In the genomic region with DNA sequence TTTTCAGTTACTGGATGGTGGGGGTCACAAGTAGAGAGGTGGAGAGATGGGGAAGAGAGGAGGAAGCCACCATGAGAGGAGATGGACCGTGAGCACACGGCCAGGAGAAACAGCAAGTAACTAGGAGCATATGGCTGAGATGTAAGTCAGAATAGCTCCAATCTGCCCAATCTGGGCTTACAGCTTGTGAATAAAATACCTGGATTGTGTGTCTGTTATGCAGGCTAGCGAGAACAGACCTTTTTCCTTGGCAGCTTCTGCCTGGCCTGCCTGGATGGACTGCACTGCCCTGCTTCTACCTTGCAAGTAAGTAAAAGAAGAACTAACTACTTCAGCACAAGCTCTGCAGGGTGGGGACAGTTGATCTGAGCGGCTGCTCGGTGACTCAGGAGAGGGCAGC, we compare ENCODE assay signal across 27 mouse cellular contexts. TPM values are rescaled to one million over a fixed set of nuclear protein-coding genes. Genes with fewer than 3 reads are reported as not detected.
"Had no signal": no experiment of that assay in that cellular context is flagged by ENCODE, and none has a peak within 500 bp of the region (broad histone marks: within the 10 kb centered on the region; RNA-seq: fewer than 3 reads in every experiment).

No protein-coding gene starts in this region.

- H3K9ac ChIP-seq: kidney, embryonic 15.5 days; liver, embryonic 13.5 days; midbrain, embryonic 15.5 days; neural tube, embryonic 12.5 days; neural tube, embryonic 15.5 days; stomach, embryonic 15.5 days had no signal

- H3K27me3 ChIP-seq: stomach, embryonic 15.5 days had no signal

- H3K9me3 ChIP-seq: kidney, embryonic 15.5 days; liver, embryonic 13.5 days; midbrain, embryonic 15.5 days; neural tube, embryonic 12.5 days; neural tube, embryonic 15.5 days; stomach, embryonic 15.5 days had no signal

- H3K4me2 ChIP-seq: kidney, embryonic 15.5 days; liver, embryonic 13.5 days; midbrain, embryonic 11.5 days; midbrain, embryonic 15.5 days; neural tube, embryonic 12.5 days; neural tube, embryonic 15.5 days; stomach, embryonic 15.5 days had no signal

- H3K4me3 ChIP-seq: kidney, embryonic 15.5 days; left cerebral cortex, adult 2 months; liver, embryonic 13.5 days; midbrain, embryonic 15.5 days; neural tube, embryonic 12.5 days; neural tube, embryonic 15.5 days; stomach, embryonic 15.5 days had no signal

- H3K36me3 ChIP-seq: kidney, embryonic 15.5 days; liver, embryonic 13.5 days; midbrain, embryonic 15.5 days; neural tube, embryonic 12.5 days; neural tube, embryonic 15.5 days; stomach, embryonic 15.5 days had no signal

- ATAC-seq: midbrain, embryonic 15.5 days had no signal

- DNase-seq: kidney, postnatal 10 days; kidney, postnatal 36 days; layer of hippocampus, postnatal 36 days; liver, embryonic 13.5 days; lung, adult 2 months; lung, postnatal 14 days; lung, postnatal 4 days; right cerebral cortex, adult 18-20 months; right cerebral cortex, postnatal 14 days; spleen, adult 18-20 months; thymus, postnatal 25 days had no signal

- H3K4me1 ChIP-seq: liver, embryonic 13.5 days; midbrain, embryonic 15.5 days; neural tube, embryonic 12.5 days; neural tube, embryonic 15.5 days; stomach, embryonic 15.5 days had no signal

- H3K27ac ChIP-seq: kidney, embryonic 15.5 days; left cerebral cortex, adult 2 months; liver, embryonic 13.5 days; midbrain, embryonic 15.5 days; neural tube, embryonic 12.5 days; neural tube, embryonic 15.5 days; stomach, embryonic 15.5 days had no signal

RNA-seq across cellular contexts. Expression of a gene that starts 7.7 kb away (rescaled TPM):
- total RNA-seq: left cerebral cortex, postnatal 36 days; megakaryocyte progenitor cell, adult 5-6 weeks; megakaryocyte-erythroid progenitor cell, adult 5-6 weeks had no signal

RNA-seq across cellular contexts. Expression of a gene that starts 12.7 kb away (rescaled TPM):
- total RNA-seq: liver, adult 2 months; megakaryocyte progenitor cell, adult 5-6 weeks had no signal
- polyA plus RNA-seq: liver, embryonic 16.5 days had no signal

RNA-seq across cellular contexts. Expression of a gene that starts 31.1 kb away (rescaled TPM):
- total RNA-seq: layer of hippocampus, postnatal 36 days; left cerebral cortex, adult 2 months; left cerebral cortex, postnatal 10 days; left cerebral cortex, postnatal 36 days; megakaryocyte progenitor cell, adult 5-6 weeks had no signal
- polyA plus RNA-seq: liver, embryonic 13.5 days had no signal

RNA-seq across cellular contexts. Expression of a gene that starts 42.1 kb away (rescaled TPM):
- total RNA-seq: layer of hippocampus, adult 8-10 months; layer of hippocampus, postnatal 10 days; layer of hippocampus, postnatal 36 days; left cerebral cortex, adult 2 months; left cerebral cortex, postnatal 10 days; left cerebral cortex, postnatal 36 days; megakaryocyte-erythroid progenitor cell, adult 5-6 weeks had no signal
- polyA plus RNA-seq: limb, embryonic 11.5 days; midbrain, embryonic 11.5 days; midbrain, embryonic 15.5 days; neural tube, embryonic 12.5 days had no signal
